Mouse (Mus musculus) embryonic facial prominence, embryonic 12.5 days (tissue): ENCODE measurements at regions not wholly inside any gene's neighbourhood (a gene's known extent, or its start where the extent isn't known, plus 50 kb on each side); places are given as distances from the start of the nearest gene placed in this dataset.

Experiments
- ATAC-seq: fragments of 200-750 bp; cut with Nextera tagmentation; 2 replicates; pipeline ENCODE4 v1.8.0; 2017; ENCODE audit not compliant: insufficient number of reproducible peaks, insufficient read depth, low FRiP score, low TSS enrichment
- H3K27ac ChIP-seq: fragments of 300-500 bp; sonication (generic); 2 replicates; pipeline ENCODE4 v1.5.1; 2016; ENCODE audit warnings: mild to moderate bottlenecking
- H3K27me3 ChIP-seq: fragments of 300-500 bp; sonication (generic); 2 replicates; pipeline ENCODE4 v1.6.1; 2016; ENCODE audit warnings: mild to moderate bottlenecking, moderate library complexity
- H3K36me3 ChIP-seq: fragments of 300-500 bp; sonication (generic); 2 replicates; pipeline ENCODE4 v1.6.1; 2016; ENCODE audit warnings: mild to moderate bottlenecking
- H3K4me1 ChIP-seq: fragments of 300-500 bp; sonication (generic); 2 replicates; pipeline ENCODE4 v1.6.1; 2016
- H3K4me2 ChIP-seq: fragments of 300-500 bp; sonication (generic); replicated peaks from 2 replicates; pipeline ENCODE4 v1.6.1; 2016; ENCODE audit warnings: mild to moderate bottlenecking, moderate library complexity
- H3K4me3 ChIP-seq: fragments of 300-500 bp; sonication (generic); 2 replicates; pipeline ENCODE4 v1.5.1; 2016; ENCODE audit warnings: mild to moderate bottlenecking
- H3K9ac ChIP-seq: fragments of 300-500 bp; sonication (generic); 2 replicates; pipeline ENCODE4 v1.6.1; 2016; ENCODE audit warnings: mild to moderate bottlenecking, moderate library complexity
- H3K9me3 ChIP-seq: fragments of 300-500 bp; sonication (generic); 2 replicates; pipeline ENCODE4 v1.6.1; 2016; ENCODE audit warnings: mild to moderate bottlenecking, moderate library complexity
- WGBS: fragments of 180-500 bp; shearing (Covaris S2); methylation state at CpG from one replicate; pipeline ENCODE4 v1.1.7; 2016; 5-methylcytosine and 5-hydroxymethylcytosine counted together

DNA sequence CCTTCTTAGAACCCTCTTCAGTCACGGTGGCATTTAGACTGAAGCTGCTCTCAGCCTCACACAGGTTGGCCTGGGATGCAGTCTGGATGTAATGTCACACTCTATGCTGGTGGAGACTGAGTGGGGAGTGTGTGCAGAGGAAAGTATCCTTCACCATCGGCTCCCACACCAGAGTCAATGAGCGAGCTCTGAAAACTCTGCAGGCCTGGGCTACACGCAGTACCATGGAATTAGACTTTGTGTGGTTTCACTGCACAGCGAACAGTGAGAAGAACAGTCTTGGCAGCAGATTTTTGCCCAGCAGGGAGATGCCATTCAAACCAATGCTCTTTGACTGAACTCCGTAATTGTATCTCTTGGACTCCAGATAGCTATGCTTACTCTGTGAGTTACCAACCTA is 142.8 kb upstream of the Gadl1 start:
- H3K4me3 ChIP-seq, result no peak overlapping the region
- no peaks in the 10 kb centered on the region for H3K9me3 ChIP-seq
- no peaks in the 10 kb centered on the region for H3K36me3 ChIP-seq
- H3K9ac ChIP-seq, result no peak overlapping the region
- no peak for ATAC-seq
- no peak overlapping the region for H3K4me2 ChIP-seq
- WGBS, result 91% methylated on average over 6 of the region's 6 CpGs
- H3K27me3 ChIP-seq, result no peaks in the 10 kb centered on the region
- H3K27ac ChIP-seq, result no peak overlapping the region
- H3K4me1 ChIP-seq, result no peaks in the 10 kb centered on the region

DNA sequence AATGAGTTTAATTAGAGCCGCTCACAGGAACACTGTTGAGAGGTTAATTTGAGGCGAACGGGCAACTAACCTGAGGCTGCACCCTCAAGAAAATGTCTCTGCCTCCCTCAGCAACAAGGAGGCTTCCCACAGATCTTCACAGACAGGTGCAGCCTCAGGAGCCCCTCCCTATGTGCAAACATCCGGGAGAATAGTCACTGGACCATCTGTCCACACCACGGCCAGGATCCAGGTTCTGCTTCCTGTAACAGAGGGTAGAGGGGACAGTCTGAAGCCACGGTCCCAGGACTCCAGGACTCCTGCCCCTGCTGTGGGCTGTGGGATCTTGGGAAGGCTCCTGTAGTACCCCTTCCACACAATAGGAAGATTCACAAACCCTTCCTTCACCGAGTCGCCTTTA is 134.1 kb upstream of the Gadl1 start:
- Histone ChIP-seq H3K27ac (no peak overlapping the region), H3K36me3 (no peaks in the 10 kb centered on the region), H3K9me3 (no peaks in the 10 kb centered on the region), H3K9ac (no peak overlapping the region), H3K27me3 (no peaks in the 10 kb centered on the region), H3K4me3 (no peak overlapping the region), H3K4me1 (no peaks in the 10 kb centered on the region), H3K4me2 (no peak overlapping the region)
- no peak for ATAC-seq
- 68% methylated on average over 8 of the region's 8 CpGs for WGBS

DNA sequence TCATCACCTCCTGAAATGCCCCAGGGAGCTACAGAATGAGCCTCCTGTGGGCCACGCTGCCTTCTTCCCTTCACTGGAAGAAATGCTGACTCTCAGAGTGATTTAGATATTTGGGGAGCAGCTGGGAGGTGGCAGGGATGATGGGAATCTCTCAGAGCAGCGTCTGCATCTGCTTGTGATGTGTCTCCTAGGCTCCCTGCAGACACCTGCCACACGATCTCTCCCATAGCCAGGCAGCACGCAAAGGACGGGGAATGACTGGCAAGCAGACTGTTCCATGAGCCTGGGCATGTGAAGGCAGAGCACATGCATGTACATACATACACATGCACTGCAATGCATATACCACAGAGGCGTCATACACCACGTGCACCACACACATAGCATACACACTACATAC is 133.4 kb upstream of the Gadl1 start:
- Histone ChIP-seq H3K27me3 (no peaks in the 10 kb centered on the region), H3K9me3 (no peaks in the 10 kb centered on the region), H3K4me1 (no peaks in the 10 kb centered on the region), H3K4me2 (no peak overlapping the region), H3K36me3 (no peaks in the 10 kb centered on the region), H3K4me3 (no peak overlapping the region), H3K27ac (no peak overlapping the region), H3K9ac (no peak overlapping the region)
- WGBS, result 74% methylated on average over 7 of the region's 7 CpGs
- ATAC-seq, result no peak

DNA sequence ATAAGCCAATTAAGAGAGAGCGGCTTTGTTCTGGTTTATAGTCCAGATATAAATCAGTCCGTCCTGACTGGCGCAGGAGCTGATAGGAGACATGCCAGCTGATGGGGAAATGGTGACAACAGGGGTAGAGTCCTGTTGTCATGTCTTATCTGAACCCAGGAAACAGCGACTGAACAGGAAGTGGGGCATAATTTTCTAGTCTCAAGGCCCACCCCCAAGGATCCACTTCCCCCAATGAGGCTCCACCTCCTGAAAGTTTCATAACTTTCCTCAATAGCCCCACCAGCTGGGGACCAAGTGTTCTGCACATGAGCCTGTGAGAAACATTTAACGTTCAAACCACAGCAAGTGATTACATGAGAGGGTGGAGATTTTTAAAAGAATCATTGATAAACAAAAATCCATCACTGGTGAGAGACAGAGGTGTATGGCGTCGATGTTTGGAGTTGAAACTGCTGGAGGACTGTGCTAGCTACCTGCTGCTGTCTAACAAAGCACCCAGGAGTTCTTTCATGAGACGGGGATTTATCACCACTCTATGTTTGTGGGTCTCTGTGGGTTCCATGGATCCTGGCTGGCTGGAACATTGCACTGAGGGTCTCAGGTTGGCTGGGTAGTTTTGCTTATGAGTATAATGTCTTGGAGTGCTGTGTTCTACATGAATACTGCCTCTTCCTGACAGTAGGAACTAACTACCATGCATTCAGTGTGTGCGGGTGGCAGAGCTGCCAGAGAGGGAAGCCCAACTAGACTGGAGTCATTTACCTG is 132.0 kb upstream of the Gadl1 start:
- H3K36me3 ChIP-seq, result no peaks in the 10 kb centered on the region
- no peak overlapping the region for H3K9ac ChIP-seq
- no peaks in the 10 kb centered on the region for H3K27me3 ChIP-seq
- H3K27ac ChIP-seq, result no peak overlapping the region
- 0 out of 2 replicates have a peak, but pooled peaks cover 3% of the 10 kb centered on the region for H3K9me3 ChIP-seq
- WGBS, result 90% methylated on average over 9 of the region's 9 CpGs
- no peak overlapping the region for H3K4me3 ChIP-seq
- H3K4me1 ChIP-seq, result no peaks in the 10 kb centered on the region
- no peak for ATAC-seq
- H3K4me2 ChIP-seq, result no peak overlapping the region

DNA sequence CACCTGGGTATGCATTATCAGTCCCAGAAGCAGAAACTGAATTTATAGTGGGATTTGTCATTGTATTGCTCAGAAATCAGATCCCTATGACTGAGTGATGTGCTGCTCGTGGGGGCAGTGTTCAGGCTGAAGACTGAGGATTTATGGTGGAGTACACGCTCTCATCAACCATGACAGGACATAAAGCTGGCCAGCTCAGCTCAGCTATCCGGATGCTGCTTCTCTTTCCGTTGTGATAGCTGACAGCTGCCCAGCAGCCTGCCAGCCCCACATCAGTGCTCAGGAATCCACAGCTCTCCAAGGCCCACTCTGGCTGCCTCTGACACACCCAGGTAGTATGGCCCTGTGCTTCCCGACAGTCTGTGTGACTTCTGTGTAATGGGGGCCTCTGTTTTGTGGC is 130.4 kb upstream of the Gadl1 start:
- Histone ChIP-seq H3K36me3 (no peaks in the 10 kb centered on the region), H3K9ac (no peak overlapping the region), H3K4me1 (no peaks in the 10 kb centered on the region), H3K9me3 (0 out of 2 replicates have a peak, but pooled peaks cover 3% of the 10 kb centered on the region), H3K27me3 (no peaks in the 10 kb centered on the region), H3K4me2 (no peak overlapping the region), H3K27ac (no peak overlapping the region), H3K4me3 (no peak overlapping the region)
- WGBS, result 75% methylated on average over 5 of the region's 5 CpGs
- no peak for ATAC-seq

DNA sequence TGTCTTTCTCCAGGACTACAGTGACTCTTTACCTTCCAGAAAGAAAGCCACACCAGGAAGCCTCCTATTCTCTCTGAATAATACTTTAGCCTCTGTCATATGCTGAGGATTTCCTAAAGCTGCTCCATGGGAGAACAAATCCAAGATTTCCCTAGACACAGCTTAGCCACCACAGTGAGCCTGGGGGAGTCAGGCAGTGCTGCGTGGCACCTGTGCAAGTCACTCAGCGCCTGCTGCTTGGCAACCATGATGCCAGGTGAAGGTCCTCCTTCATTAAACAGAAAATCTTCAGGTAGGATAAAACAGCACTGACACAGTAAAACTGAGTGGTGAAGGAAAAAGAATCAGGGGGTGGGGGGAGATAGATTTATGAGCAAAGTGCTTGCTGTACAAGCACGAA is 109.9 kb upstream of the Gadl1 start:
- Histone ChIP-seq H3K4me3 (no peak overlapping the region), H3K27ac (no peak overlapping the region), H3K27me3 (no peaks in the 10 kb centered on the region), H3K36me3 (no peaks in the 10 kb centered on the region), H3K9me3 (no peaks in the 10 kb centered on the region), H3K9ac (no peak overlapping the region), H3K4me2 (no peak overlapping the region), H3K4me1 (no peaks in the 10 kb centered on the region)
- 86% methylated on average over 3 of the region's 3 CpGs for WGBS
- ATAC-seq, result no peak

DNA sequence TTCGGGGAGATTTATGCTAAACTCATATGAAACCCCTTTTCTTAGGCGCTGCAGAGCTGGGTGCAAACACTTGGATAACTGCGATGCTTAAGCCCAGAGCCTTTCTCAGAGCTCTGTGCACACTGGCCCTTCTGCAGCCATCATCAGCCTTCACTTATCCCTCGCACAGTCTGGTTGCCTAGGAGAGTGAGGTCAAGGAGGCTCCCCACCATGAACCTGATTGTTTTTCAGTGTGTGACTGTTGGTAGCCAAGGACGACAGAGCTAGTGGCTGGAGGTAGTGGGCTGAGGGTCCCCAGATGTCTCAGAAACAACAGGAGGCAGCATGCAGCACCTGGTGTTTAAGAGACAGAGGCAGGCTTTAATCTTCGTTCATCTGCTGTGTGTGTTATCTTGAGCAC is 108.6 kb upstream of the Gadl1 start:
- H3K27me3 ChIP-seq, result no peaks in the 10 kb centered on the region
- WGBS, result 58% methylated on average over 6 of the region's 6 CpGs
- H3K4me3 ChIP-seq, result no peak overlapping the region
- H3K36me3 ChIP-seq, result no peaks in the 10 kb centered on the region
- H3K4me2 ChIP-seq, result no peak overlapping the region
- no peaks in the 10 kb centered on the region for H3K4me1 ChIP-seq
- no peak for ATAC-seq
- H3K9ac ChIP-seq, result no peak overlapping the region
- no peak overlapping the region for H3K27ac ChIP-seq
- no peaks in the 10 kb centered on the region for H3K9me3 ChIP-seq

DNA sequence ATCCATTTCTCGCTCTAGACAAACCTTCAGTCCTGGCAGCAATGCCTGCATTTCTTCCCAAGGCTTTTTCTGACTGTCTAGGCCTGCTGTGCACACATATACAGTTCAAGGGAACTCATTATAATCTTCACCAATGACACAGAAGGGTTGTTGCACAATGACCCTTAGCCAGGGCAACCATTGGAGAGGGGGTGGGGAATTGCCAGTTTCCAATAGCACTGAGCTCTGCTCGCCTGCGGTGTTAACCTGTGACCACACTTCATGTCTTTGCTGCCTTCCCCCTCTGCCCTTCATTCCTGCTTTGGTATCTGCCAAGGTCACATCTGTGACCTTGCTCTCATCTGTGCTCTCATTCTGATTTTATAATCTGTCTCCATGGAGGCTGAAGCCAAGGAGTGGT is 106.2 kb upstream of the Gadl1 start:
- no peaks in the 10 kb centered on the region for H3K36me3 ChIP-seq
- no peak overlapping the region for H3K4me3 ChIP-seq
- H3K9me3 ChIP-seq, result no peaks in the 10 kb centered on the region
- H3K27ac ChIP-seq, result no peak overlapping the region
- H3K4me1 ChIP-seq, result no peaks in the 10 kb centered on the region
- H3K9ac ChIP-seq, result no peak overlapping the region
- H3K4me2 ChIP-seq, result no peak overlapping the region
- no peak for ATAC-seq
- 74% methylated on average over 3 of the region's 3 CpGs for WGBS
- no peaks in the 10 kb centered on the region for H3K27me3 ChIP-seq

DNA sequence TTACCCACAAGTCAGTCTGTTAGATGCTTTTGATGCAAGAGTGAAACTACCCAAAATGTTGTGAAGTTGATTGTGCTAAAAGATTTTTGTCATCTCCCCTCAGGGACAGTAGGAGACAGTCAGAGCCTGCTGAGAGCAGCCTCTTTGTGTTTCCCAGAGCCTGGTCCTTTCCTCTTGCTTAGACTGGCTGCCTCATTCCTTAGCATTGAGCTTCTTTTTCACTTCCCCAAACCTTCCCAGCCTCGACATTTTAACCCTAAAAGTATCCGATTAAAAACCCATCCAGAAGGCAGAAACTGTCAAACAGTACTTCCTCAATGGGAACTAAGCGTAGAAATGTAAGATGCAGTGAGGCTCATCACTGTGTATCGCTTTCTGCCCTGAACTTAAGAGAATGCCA is 104.0 kb upstream of the Gadl1 start:
- Histone ChIP-seq H3K9ac (no peak overlapping the region), H3K4me1 (no peaks in the 10 kb centered on the region), H3K9me3 (no peaks in the 10 kb centered on the region), H3K27me3 (no peaks in the 10 kb centered on the region), H3K4me2 (no peak overlapping the region), H3K27ac (no peak overlapping the region), H3K4me3 (no peak overlapping the region), H3K36me3 (no peaks in the 10 kb centered on the region)
- WGBS, result 44% methylated on average over 4 of the region's 4 CpGs
- ATAC-seq, result no peak

DNA sequence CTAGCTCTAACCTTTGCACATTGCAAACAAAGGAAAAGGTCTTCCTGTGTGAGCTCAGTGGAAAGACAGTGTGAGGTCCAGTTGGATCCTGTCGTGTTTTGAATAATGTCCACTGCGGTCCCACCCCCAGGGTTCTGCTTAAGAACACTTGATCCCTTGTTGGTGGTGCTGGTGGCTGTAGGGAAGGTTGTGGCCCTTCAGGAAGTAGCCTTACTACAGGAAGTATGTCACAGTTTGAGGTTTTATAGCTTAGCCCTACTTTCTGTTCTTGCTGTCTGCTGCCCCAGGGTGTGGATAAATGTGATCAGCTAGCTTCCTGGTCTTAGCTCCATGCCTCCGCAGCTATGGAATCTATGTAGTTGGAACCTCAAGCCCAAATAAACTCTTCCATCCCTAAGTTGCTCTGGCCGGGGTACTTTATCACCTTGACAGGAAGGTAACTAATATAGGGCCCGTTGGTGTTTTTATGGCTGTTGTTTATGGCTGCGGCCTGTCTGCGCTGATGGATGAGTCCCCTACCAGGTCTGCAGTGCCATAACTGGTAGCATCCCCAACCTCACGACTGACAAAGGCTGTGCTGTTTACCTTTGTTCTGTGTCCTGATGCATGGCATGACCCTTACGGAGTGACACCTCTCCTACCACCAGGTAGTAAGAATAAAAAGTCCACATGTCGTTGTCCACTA is 103.1 kb upstream of the Gadl1 start:
- WGBS, result 74% methylated on average over 10 of the region's 10 CpGs
- no peaks in the 10 kb centered on the region for H3K36me3 ChIP-seq
- no peak overlapping the region for H3K4me3 ChIP-seq
- no peak for ATAC-seq
- no peak overlapping the region for H3K4me2 ChIP-seq
- no peaks in the 10 kb centered on the region for H3K9me3 ChIP-seq
- no peak overlapping the region for H3K9ac ChIP-seq
- no peak overlapping the region for H3K27ac ChIP-seq
- H3K4me1 ChIP-seq, result no peaks in the 10 kb centered on the region
- H3K27me3 ChIP-seq, result no peaks in the 10 kb centered on the region

DNA sequence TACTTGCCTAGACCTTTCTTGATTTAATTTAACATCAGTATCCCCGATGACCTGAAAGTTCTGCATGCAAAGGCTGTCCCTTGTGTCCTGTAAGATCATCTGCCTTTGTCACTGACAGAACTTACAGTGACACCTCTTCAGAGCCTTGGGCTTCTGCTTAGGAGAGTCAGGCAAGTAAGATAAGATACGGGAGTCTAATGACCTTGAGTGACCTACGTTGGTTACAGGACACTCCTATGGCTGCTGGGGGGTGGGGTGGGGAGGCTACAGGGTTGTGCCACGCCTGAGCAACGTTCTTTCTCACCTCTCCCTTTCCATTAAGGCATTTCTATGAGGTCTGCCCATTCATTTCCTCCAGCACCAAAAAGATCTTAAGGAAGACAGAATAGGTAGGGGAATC is 69.1 kb upstream of the Gadl1 start:
- Histone ChIP-seq H3K27me3 (no peaks in the 10 kb centered on the region), H3K9ac (no peak overlapping the region), H3K4me2 (no peak overlapping the region), H3K27ac (no peak overlapping the region), H3K9me3 (no peaks in the 10 kb centered on the region), H3K4me3 (no peak overlapping the region), H3K36me3 (no peaks in the 10 kb centered on the region), H3K4me1 (0 out of 2 replicates have a peak, but pooled peaks cover 2% of the 10 kb centered on the region)
- 70% methylated on average over 5 of the region's 5 CpGs for WGBS
- no peak for ATAC-seq

DNA sequence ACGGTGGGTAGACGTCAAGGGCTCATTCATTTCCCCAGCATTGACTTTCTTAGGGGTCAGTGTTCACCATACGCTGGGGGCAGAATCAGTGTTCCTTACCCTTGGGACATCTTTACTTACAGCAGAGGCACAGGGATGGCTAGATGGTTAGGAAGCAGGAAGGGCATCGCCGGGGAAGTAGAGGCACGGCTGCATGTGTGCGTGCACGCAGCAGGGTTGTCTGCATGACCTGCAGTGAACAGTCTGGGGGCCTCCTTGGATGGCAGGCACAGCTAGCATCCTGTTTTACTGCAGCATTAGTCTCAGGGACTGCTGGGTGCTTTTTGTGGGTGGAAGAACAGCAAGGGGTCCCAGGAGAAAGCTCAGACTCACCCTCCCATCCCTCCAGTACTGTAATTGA is 68.5 kb upstream of the Gadl1 start:
- Histone ChIP-seq H3K9me3 (no peaks in the 10 kb centered on the region), H3K36me3 (no peaks in the 10 kb centered on the region), H3K27ac (no peak overlapping the region), H3K4me1 (0 out of 2 replicates have a peak, but pooled peaks cover 2% of the 10 kb centered on the region), H3K4me3 (no peak overlapping the region), H3K4me2 (no peak overlapping the region), H3K9ac (no peak overlapping the region), H3K27me3 (no peaks in the 10 kb centered on the region)
- no peak for ATAC-seq
- 64% methylated on average over 8 of the region's 8 CpGs for WGBS
